Mouse (Mus musculus): ENCODE results near the gene Abca12. TPM values are rescaled to one million over a fixed set of nuclear protein-coding genes. Genes with fewer than 3 reads are reported as not detected.

Gene Abca12
- polyA plus RNA-seq, 1 experiment from 2014 or later = not detected

GRCm38 (mm10) chr1:71342861-71343554, 71.7 kb downstream of the Abca12 start:
- 68% methylated on average over 3 of the region's 3 CpGs for WGBS
- ATAC-seq (ENCODE audit: low FRiP score) = peak; percentile 72

GRCm38 (mm10) chr1:71342261-71342594, 72.5 kb downstream of the Abca12 start:
- no peak for ATAC-seq (ENCODE audit: low FRiP score)

More at GRCm38 (mm10) chr1:71342861-71343554, 71.7 kb downstream of the Abca12 start:
- Histone ChIP-seq H3K9ac (ENCODE audit: low read length) (no peak overlapping the region), H3K9me3 (ENCODE audit: control insufficient read depth, low read length) (no peaks in the 10 kb centered on the region), H3K27ac (ENCODE audit: low read depth, low read length) (no peak overlapping the region), H3K4me1 (ENCODE audit: control insufficient read depth, insufficient read depth, low read length) (no peaks in the 10 kb centered on the region), H3K27me3 (ENCODE audit: control insufficient read depth, insufficient read depth, low read length) (no peaks in the 10 kb centered on the region), H3K4me3 (ENCODE audit: low read depth, low read length) (no peak overlapping the region), H3K4me2 (no peak overlapping the region), H3K36me3 (ENCODE audit: control insufficient read depth, insufficient read depth, low read length) (no peaks in the 10 kb centered on the region)
- DNase-seq (ENCODE audit: low spot score, missing footprints) = no peak

GRCm38 (mm10) chr1:71341370-71342260, 73.1 kb downstream of the Abca12 start:
- Histone ChIP-seq H3K27me3 (ENCODE audit: control insufficient read depth, insufficient read depth, low read length) (no peaks in the 10 kb centered on the region), H3K9ac (ENCODE audit: low read length) (no peak overlapping the region), H3K4me3 (ENCODE audit: low read depth, low read length) (no peak overlapping the region), H3K4me2 (no peak overlapping the region), H3K4me1 (ENCODE audit: control insufficient read depth, insufficient read depth, low read length) (no peaks in the 10 kb centered on the region), H3K27ac (ENCODE audit: low read depth, low read length) (no peak overlapping the region), H3K9me3 (ENCODE audit: control insufficient read depth, low read length) (no peaks in the 10 kb centered on the region), H3K36me3 (ENCODE audit: control insufficient read depth, insufficient read depth, low read length) (no peaks in the 10 kb centered on the region)
- 75% methylated on average over 7 of the region's 7 CpGs for WGBS
- ATAC-seq (ENCODE audit: low FRiP score) = no peak
- DNase-seq (ENCODE audit: low spot score, missing footprints) = no peak

More at GRCm38 (mm10) chr1:71342261-71342594, 72.5 kb downstream of the Abca12 start:
- H3K27ac ChIP-seq (ENCODE audit: low read depth, low read length) = no peak overlapping the region
- H3K9ac ChIP-seq (ENCODE audit: low read length) = no peak overlapping the region
- no peaks in the 10 kb centered on the region for H3K4me1 ChIP-seq (ENCODE audit: control insufficient read depth, insufficient read depth, low read length)
- H3K27me3 ChIP-seq (ENCODE audit: control insufficient read depth, insufficient read depth, low read length) = no peaks in the 10 kb centered on the region
- DNase-seq (ENCODE audit: low spot score, missing footprints) = no peak
- H3K36me3 ChIP-seq (ENCODE audit: control insufficient read depth, insufficient read depth, low read length) = no peaks in the 10 kb centered on the region
- WGBS = 82% methylated on average over 4 of the region's 4 CpGs
- H3K4me3 ChIP-seq (ENCODE audit: low read depth, low read length) = no peak overlapping the region
- H3K4me2 ChIP-seq = no peak overlapping the region
- no peaks in the 10 kb centered on the region for H3K9me3 ChIP-seq (ENCODE audit: control insufficient read depth, low read length)

GRCm38 (mm10) chr1:71338548-71339340, 76.0 kb downstream of the Abca12 start:
- Histone ChIP-seq H3K4me3 (ENCODE audit: low read depth, low read length) (no peak overlapping the region), H3K36me3 (ENCODE audit: control insufficient read depth, insufficient read depth, low read length) (no peaks in the 10 kb centered on the region), H3K27ac (ENCODE audit: low read depth, low read length) (no peak overlapping the region), H3K4me2 (no peak overlapping the region), H3K9ac (ENCODE audit: low read length) (no peak overlapping the region), H3K4me1 (ENCODE audit: control insufficient read depth, insufficient read depth, low read length) (no peaks in the 10 kb centered on the region), H3K27me3 (ENCODE audit: control insufficient read depth, insufficient read depth, low read length) (no peaks in the 10 kb centered on the region), H3K9me3 (ENCODE audit: control insufficient read depth, low read length) (no peaks in the 10 kb centered on the region)
- DNase-seq (ENCODE audit: low spot score, missing footprints) (no peak), ATAC-seq (ENCODE audit: low FRiP score) (no peak)
- whole genome bisulfite sequencing = 84% methylated on average over 4 of the region's 4 CpGs

- Histone ChIP-seq H3K9me3 (ENCODE audit: control insufficient read depth, low read length) (no peaks in the 10 kb centered on the region), H3K36me3 (ENCODE audit: control insufficient read depth, insufficient read depth, low read length) (no peaks in the 10 kb centered on the region)
Measured at GRCm38 (mm10) chr1:71330349-71330748, 84.4 kb downstream of the Abca12 start.

GRCm38 (mm10) chr1:71312171-71312570, 102.5 kb downstream of the Abca12 start:
- WGBS = 91% methylated on average over 4 of the region's 4 CpGs
- DNase-seq (ENCODE audit: low spot score, missing footprints) = no peak
- ATAC-seq (ENCODE audit: low FRiP score) = no peak
- H3K4me1 ChIP-seq (ENCODE audit: control insufficient read depth, insufficient read depth, low read length) = no peaks in the 10 kb centered on the region
- no peak overlapping the region for H3K9ac ChIP-seq (ENCODE audit: low read length)
- no peaks in the 10 kb centered on the region for H3K9me3 ChIP-seq (ENCODE audit: control insufficient read depth, low read length)
- H3K27me3 ChIP-seq (ENCODE audit: control insufficient read depth, insufficient read depth, low read length) = no peaks in the 10 kb centered on the region
- H3K4me2 ChIP-seq = no peak overlapping the region
- H3K27ac ChIP-seq (ENCODE audit: low read depth, low read length) = no peak overlapping the region
- H3K4me3 ChIP-seq (ENCODE audit: low read depth, low read length) = no peak overlapping the region
- no peaks in the 10 kb centered on the region for H3K36me3 ChIP-seq (ENCODE audit: control insufficient read depth, insufficient read depth, low read length)

More at GRCm38 (mm10) chr1:71330349-71330748, 84.4 kb downstream of the Abca12 start:
- Histone ChIP-seq H3K27ac (ENCODE audit: low read depth, low read length) (no peak overlapping the region), H3K27me3 (ENCODE audit: control insufficient read depth, insufficient read depth, low read length) (no peaks in the 10 kb centered on the region), H3K9ac (ENCODE audit: low read length) (no peak overlapping the region), H3K4me2 (no peak overlapping the region), H3K4me1 (ENCODE audit: control insufficient read depth, insufficient read depth, low read length) (no peaks in the 10 kb centered on the region), H3K4me3 (ENCODE audit: low read depth, low read length) (no peak overlapping the region)
- no peak for ATAC-seq (ENCODE audit: low FRiP score)
- WGBS = 89% methylated on average over 3 of the region's 3 CpGs
- DNase-seq (ENCODE audit: low spot score, missing footprints) = no peak

GRCm38 (mm10) chr1:71310614-71311013, 104.1 kb downstream of the Abca12 start:
- WGBS = 86% methylated on average over 6 of the region's 6 CpGs
- Histone ChIP-seq H3K9me3 (ENCODE audit: control insufficient read depth, low read length) (no peaks in the 10 kb centered on the region), H3K36me3 (ENCODE audit: control insufficient read depth, insufficient read depth, low read length) (no peaks in the 10 kb centered on the region), H3K4me2 (no peak overlapping the region), H3K9ac (ENCODE audit: low read length) (no peak overlapping the region), H3K4me1 (ENCODE audit: control insufficient read depth, insufficient read depth, low read length) (no peaks in the 10 kb centered on the region; the same call in 1 of the 2 replicates), H3K4me3 (ENCODE audit: low read depth, low read length) (no peak overlapping the region), H3K27ac (ENCODE audit: low read depth, low read length) (no peak overlapping the region), H3K27me3 (ENCODE audit: control insufficient read depth, insufficient read depth, low read length) (no peaks in the 10 kb centered on the region)
- ATAC-seq (ENCODE audit: low FRiP score) (no peak), DNase-seq (ENCODE audit: low spot score, missing footprints) (no peak)

- Histone ChIP-seq H3K4me3 (ENCODE audit: low read depth, low read length) (no peak overlapping the region), H3K36me3 (ENCODE audit: control insufficient read depth, insufficient read depth, low read length) (no peaks in the 10 kb centered on the region), H3K27ac (ENCODE audit: low read depth, low read length) (no peak overlapping the region), H3K4me1 (ENCODE audit: control insufficient read depth, insufficient read depth, low read length) (no peaks in the 10 kb centered on the region; the same call in 1 of the 2 replicates), H3K27me3 (ENCODE audit: control insufficient read depth, insufficient read depth, low read length) (no peaks in the 10 kb centered on the region), H3K9me3 (ENCODE audit: control insufficient read depth, low read length) (no peaks in the 10 kb centered on the region), H3K9ac (ENCODE audit: low read length) (no peak overlapping the region), H3K4me2 (no peak overlapping the region)
- no peak for DNase-seq (ENCODE audit: low spot score, missing footprints)
- WGBS = 64% methylated on average over 2 of the region's 2 CpGs
- no peak for ATAC-seq (ENCODE audit: low FRiP score)
Measured at GRCm38 (mm10) chr1:71307362-71307761, 107.3 kb downstream of the Abca12 start.
